Mouse (Mus musculus) right cerebral cortex, postnatal 36 days (tissue): ENCODE measurements at regions not wholly inside any gene's neighbourhood (a gene's known extent, or its start where the extent isn't known, plus 50 kb on each side); places are given as distances from the start of the nearest gene placed in this dataset.

ENCODE experiments used
- DNase-seq, 2 experiments: peaks; one replicate each; pipeline ENCODE4 v3.0.0; 2022; ENCODE audit warnings: low spot score in 2 of 2, mixed read lengths in 1 of 2

DNA sequence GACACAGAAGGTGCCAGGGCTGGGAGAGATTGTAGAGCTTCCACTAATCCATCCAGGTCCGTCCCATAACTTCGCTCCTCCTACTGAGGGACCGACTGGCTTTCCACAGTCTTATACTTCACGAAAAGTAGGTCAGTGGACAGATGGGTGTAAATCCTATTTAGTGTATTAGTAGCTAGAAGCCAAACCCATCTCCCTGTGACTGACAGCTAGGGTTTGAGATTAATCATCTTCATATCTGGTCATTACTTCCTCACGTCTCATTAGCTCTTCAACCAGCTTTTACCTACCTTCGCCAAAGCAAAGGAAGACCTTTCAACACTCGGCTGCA lies 60.4 kb upstream of the Scaf11 start:
- DNase-seq: no peak

DNA sequence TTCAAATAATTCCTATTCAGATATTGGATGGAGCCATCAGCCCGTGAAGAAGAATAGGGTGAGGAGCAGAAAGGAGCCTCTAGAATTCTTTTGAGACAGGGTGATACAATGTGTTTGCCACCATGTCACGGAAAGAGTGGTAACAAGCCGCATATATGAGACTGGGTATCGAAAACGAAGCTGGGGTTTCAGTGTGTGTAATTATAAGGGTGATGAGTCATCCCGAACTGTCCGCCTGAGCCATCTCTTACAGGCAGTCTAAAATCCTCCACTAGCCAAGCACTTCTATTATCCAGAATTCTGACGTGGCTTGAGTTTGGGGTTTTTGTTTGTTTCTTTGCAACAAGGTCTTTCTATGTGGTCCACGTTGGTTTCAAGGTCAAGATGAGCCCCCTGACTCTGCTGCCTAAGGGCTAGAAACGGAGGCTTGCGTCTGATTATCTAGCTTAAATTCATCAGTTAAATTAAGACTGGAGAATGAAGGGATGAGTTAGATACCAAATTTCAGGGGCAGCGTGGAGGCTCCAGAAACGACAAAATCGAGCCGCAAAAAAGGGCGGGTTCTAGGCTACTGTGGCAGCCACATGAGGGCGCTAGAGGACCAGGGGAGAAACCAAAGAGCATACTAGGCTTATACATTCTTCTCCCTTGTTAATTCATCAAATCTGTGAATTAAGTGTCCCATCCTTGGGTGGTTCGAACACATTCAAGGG lies 59.9 kb upstream of the Scaf11 start:
- no peak for DNase-seq

DNA sequence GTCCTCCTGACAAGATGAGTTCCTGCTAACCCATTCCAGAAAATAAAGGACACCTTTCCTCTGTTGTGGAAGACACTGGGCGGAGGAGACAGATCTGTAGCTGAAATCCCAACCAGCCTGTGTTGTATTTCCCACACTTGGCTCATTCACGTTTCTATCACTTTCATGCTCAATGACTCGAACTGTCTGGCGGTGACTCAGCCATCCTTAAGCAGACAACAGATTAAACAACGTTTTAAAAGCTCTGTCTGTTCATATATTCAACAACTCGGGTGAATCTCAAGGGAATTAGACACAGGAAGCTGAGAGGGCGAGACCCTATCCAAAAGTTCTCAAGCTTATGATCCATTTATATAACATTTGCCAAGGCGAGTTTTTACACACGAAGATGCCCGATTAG lies 57.5 kb upstream of the Scaf11 start:
- peak in 1 of 2 experiments; percentile 5 for DNase-seq

DNA sequence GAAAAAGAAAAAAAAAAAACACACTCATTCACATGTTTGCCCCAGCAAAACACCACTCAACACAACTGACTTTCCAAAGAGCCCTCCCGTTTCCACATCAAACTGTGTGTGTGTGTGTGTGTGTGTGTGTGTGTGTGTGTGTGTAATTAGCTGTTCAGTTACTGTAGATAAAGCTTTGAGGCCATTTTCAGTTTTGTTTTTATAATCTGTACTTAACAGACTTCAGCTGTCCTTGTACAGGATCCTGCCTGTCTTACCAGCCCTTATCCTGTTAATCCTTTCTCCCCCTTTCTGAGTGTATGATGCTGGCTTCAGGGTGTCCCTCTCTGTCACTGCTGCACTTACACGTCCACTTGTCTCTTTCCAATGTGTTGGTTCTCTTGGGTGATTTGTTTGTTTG lies 55.0 kb upstream of the Scaf11 start:
- DNase-seq: no peak

DNA sequence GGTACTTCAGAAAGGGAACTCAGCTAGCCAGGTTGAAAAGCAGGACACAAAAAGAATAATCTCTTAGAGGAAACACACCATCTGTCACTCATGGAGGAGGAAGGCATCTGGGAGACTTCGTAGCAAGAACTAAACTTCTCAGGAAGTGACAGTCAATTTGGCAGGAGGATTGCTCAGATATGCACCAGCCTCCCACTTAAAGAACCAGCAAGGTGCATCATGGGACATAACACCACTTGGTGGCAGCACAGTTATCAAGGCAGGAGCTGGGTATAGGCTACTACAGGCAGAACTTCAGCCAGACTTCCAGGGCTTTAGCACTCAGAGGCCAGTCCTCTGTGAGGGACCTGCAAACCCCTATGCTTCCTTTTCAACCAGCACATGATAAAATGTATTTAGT lies 52.0 kb upstream of the Scaf11 start:
- DNase-seq: peak; percentile 5 to 26
